Comparison of ENCODE assay signal across 8 mouse cellular contexts in genomic region chr2:161108933-161109371, GRCm38 (mm10). TPM values are rescaled to one million over a fixed set of nuclear protein-coding genes. Genes with fewer than 3 reads are reported as not detected.
DNase-seq lines count a peak whose midpoint lies in the region; ATAC-seq lines count a peak whose summit lies in the region.

TSS of gene Chd6 (minus strand) at chr2:161109075.

- H3K9me3 ChIP-seq in lung, embryonic 16.5 days (ENCODE audit: control insufficient read depth, low read length), result no peaks in the 10 kb centered on the region

- H3K4me1 ChIP-seq in lung, embryonic 16.5 days (replicated peaks; ENCODE audit: control insufficient read depth, insufficient read depth, low read length), result peaks cover 24% of the 10 kb centered on the region

- peak within 1 kb of the TSS; percentile 98 for H3K9ac ChIP-seq in lung, embryonic 16.5 days (ENCODE audit: low read length)

- H3K4me2 ChIP-seq in lung, embryonic 16.5 days (ENCODE audit: low read depth, low read length), result peak within 1 kb of the TSS; percentile 76

- peak; percentile 100 for ATAC-seq in hematopoietic stem cell, adult 5-6 weeks (replicated peaks in 1 of 2; ENCODE audit: insufficient read depth in 1 of 2, low FRiP score in 2 of 2, low TSS enrichment in 1 of 2, low read depth in 1 of 2, poor library complexity in 2 of 2, severe bottlenecking in 2 of 2)
- ATAC-seq in lung, embryonic 16.5 days (ENCODE audit: low read depth), result peak; percentile 99

- peak within 1 kb of the TSS; percentile 99 for H3K27ac ChIP-seq in lung, embryonic 16.5 days (ENCODE audit: low read length)

- H3K36me3 ChIP-seq in lung, embryonic 16.5 days (ENCODE audit: control insufficient read depth, insufficient read depth, low read length), result no peaks in the 10 kb centered on the region

- DNase-seq in MEL-GATA-1-ER (ENCODE audit: extremely low read depth, low read depth), result peak; percentile 97
- peak; percentile 98 for DNase-seq in cerebellum, adult 8-10 months
- DNase-seq in forelimb bud, embryonic 11.5 days (ENCODE audit: low read depth, low spot score), result peak; percentile 99
- peak; percentile 98 for DNase-seq in layer of hippocampus, adult 9-10 months (ENCODE audit: low spot score)
- peak; percentile 88 for DNase-seq in ovary, postnatal 10 days (ENCODE audit: low spot score)
- DNase-seq in thymus, postnatal 10 days (ENCODE audit: low spot score in 2 of 2), result peak; percentile 98

- WGBS in lung, embryonic 16.5 days, result under 1% methylated on average over 22 of the region's 27 CpGs

- peak within 1 kb of the TSS; percentile 93 for H3K4me3 ChIP-seq in lung, embryonic 16.5 days (ENCODE audit: low read length)

- H3K27me3 ChIP-seq in lung, embryonic 16.5 days (ENCODE audit: control insufficient read depth, insufficient read depth, low read depth, low read length), result no peaks in the 10 kb centered on the region

RNA-seq across cellular contexts. Expression of gene Chd6, which starts in this region (rescaled TPM):
- 69.0 and 86.4 TPM in 2 replicates for total RNA-seq in hematopoietic stem cell, adult 5-6 weeks (2017)
- polyA plus RNA-seq in lung, embryonic 16.5 days (2015; fragmentation: Nextera tagmentation; extraction: Ambion mirVana), result 33.8 and 33.9 TPM in 2 replicates

Comparison
In these comparisons a context has a peak if more than half of its experiments do, and no peak if none do; other contexts are left out.
1. Peak in every context shown above with its lines: DNase-seq, ATAC-seq, H3K4me3 ChIP-seq and H3K27ac ChIP-seq.